Mouse (Mus musculus) kidney, embryonic 15.5 days (tissue): ENCODE data around the gene Zfp108. TPM values are rescaled to one million over a fixed set of nuclear protein-coding genes. Genes with fewer than 3 reads are reported as not detected.

Experiments used
- ATAC-seq: fragments of 200-750 bp; cut with Nextera tagmentation; replicated peaks from 2 replicates; pipeline ENCODE4 v1.8.0; 2017; ENCODE audit warnings: moderate TSS enrichment; ENCODE audit not compliant: low FRiP score
- H3K27ac ChIP-seq: fragments of 300-500 bp; sonication (generic); 2 replicates; pipeline ENCODE4 v1.5.1; 2015; ENCODE audit warnings: mild to moderate bottlenecking, inconsistent platforms
- H3K27me3 ChIP-seq: fragments of 300-500 bp; sonication (generic); 2 replicates; pipeline ENCODE4 v1.6.1; 2015; ENCODE audit warnings: inconsistent platforms
- H3K36me3 ChIP-seq: fragments of 300-500 bp; sonication (generic); 2 replicates; pipeline ENCODE4 v1.6.1; 2015; ENCODE audit warnings: inconsistent platforms
- H3K4me1 ChIP-seq: fragments of 300-500 bp; sonication (generic); 2 replicates; pipeline ENCODE4 v1.6.1; 2015; ENCODE audit warnings: inconsistent platforms
- H3K4me2 ChIP-seq: fragments of 300-500 bp; sonication (generic); 2 replicates; pipeline ENCODE4 v1.6.1; 2015; ENCODE audit warnings: moderate library complexity, mild to moderate bottlenecking, inconsistent platforms
- H3K4me3 ChIP-seq: fragments of 300-500 bp; sonication (generic); replicated peaks from 2 replicates; pipeline ENCODE4 v1.5.1; 2015; ENCODE audit warnings: mild to moderate bottlenecking, inconsistent platforms
- H3K9ac ChIP-seq: fragments of 300-500 bp; sonication (generic); 2 replicates; pipeline ENCODE4 v1.6.1; 2015; ENCODE audit warnings: mild to moderate bottlenecking, inconsistent platforms
- H3K9me3 ChIP-seq: fragments of 300-500 bp; sonication (generic); replicated peaks from 2 replicates; pipeline ENCODE4 v1.6.1; 2016; ENCODE audit warnings: inconsistent platforms
- WGBS: fragments of 180-500 bp; shearing (Covaris S2); methylation state at CpG from one replicate; pipeline ENCODE4 v1.1.7; 2015; ENCODE audit warnings: mixed read lengths; 5-methylcytosine and 5-hydroxymethylcytosine counted together
- polyA plus RNA-seq: library from polyadenylated mRNA; unstranded; fragments of >200 nt; fragmentation: Nextera tagmentation; extraction: Ambion mirVana; gene quantifications from 2 replicates; pipeline ENCODE4 v1.2.1, GENCODE M21; 2015

The Zfp108 gene
- polyA plus RNA-seq, 1 experiment from 2014 or later = 4.2 TPM

GRCm38 (mm10) chr7:24299823-24300481 is 45.4 kb downstream of the Zfp108 start:
- Histone ChIP-seq H3K9me3 (no peaks in the 10 kb centered on the region), H3K27me3 (no peaks in the 10 kb centered on the region), H3K4me1 (peaks cover 24% of the 10 kb centered on the region), H3K36me3 (peaks cover 54% of the 10 kb centered on the region), H3K4me2 (peak overlapping the region; percentile 89), H3K27ac (peak overlapping the region; percentile 97), H3K4me3 (peak overlapping the region; percentile 79), H3K9ac (peak overlapping the region; percentile 52)
- WGBS = under 1% methylated on average over 18 of the region's 18 CpGs
- ATAC-seq = peak; percentile 12; the same call in 1 of the 2 replicates

GRCm38 (mm10) chr7:24300771-24301282 is 46.2 kb downstream of the Zfp108 start, which contains the start of gene Zfp61:
Zfp61 (minus strand) TSS chr7:24301232.
- 2% methylated on average over 13 of the region's 13 CpGs for WGBS

More at GRCm38 (mm10) chr7:24300771-24301282, 46.2 kb downstream of the Zfp108 start, which contains the start of gene Zfp61:
- Histone ChIP-seq H3K4me3 (peak within 1 kb of the TSS; percentile 79), H3K9ac (peak within 1 kb of the TSS; percentile 52), H3K4me2 (peak within 1 kb of the TSS; percentile 89), H3K4me1 (peaks cover 24% of the 10 kb centered on the region), H3K27ac (peak within 1 kb of the TSS; percentile 97), H3K36me3 (peaks cover 47% of the 10 kb centered on the region), H3K9me3 (no peaks in the 10 kb centered on the region), H3K27me3 (no peaks in the 10 kb centered on the region)
- peak; percentile 79 for ATAC-seq

Other genes starting within 250 kb of the Zfp108 start
- gene Vmn1r183, start 201.5 kb upstream of the Zfp108 start, polyA plus RNA-seq = not detected in 2 replicates
- 21.1 and 23.3 TPM in 2 replicates for gene Zfp180, start 172.9 kb upstream of the Zfp108 start, polyA plus RNA-seq
- 6.3 and 6.9 TPM in 2 replicates for gene Zfp112, start 142.5 kb upstream of the Zfp108 start, polyA plus RNA-seq
- 17.9 and 18.3 TPM in 2 replicates for gene Zfp235, start 120.6 kb upstream of the Zfp108 start, polyA plus RNA-seq
- gene Zfp114, start 79.7 kb upstream of the Zfp108 start, polyA plus RNA-seq = 5.7 and 6.8 TPM in 2 replicates
- gene Zfp111, start 43.4 kb upstream of the Zfp108 start, polyA plus RNA-seq = 11.0 and 11.1 TPM in 2 replicates
- 5.6 and 6.1 TPM in 2 replicates for gene Zfp109, start 17.2 kb upstream of the Zfp108 start, polyA plus RNA-seq
- 10.7 and 11.5 TPM in 2 replicates for gene Zfp93, start 15.6 kb downstream of the Zfp108 start, polyA plus RNA-seq
- gene Zfp61, start 46.4 kb downstream of the Zfp108 start, polyA plus RNA-seq = 40.0 and 43.9 TPM in 2 replicates
- gene Zfp94, start 61.9 kb downstream of the Zfp108 start, polyA plus RNA-seq = 11.3 and 12.1 TPM in 2 replicates
- gene Tescl, start 79.1 kb downstream of the Zfp108 start, polyA plus RNA-seq = 0.43 TPM in 1 of 2 replicates, not detected in the other
- 0.28 TPM in 1 of 2 replicates, not detected in the other for gene Lypd5, start 94.4 kb downstream of the Zfp108 start, polyA plus RNA-seq
- 4.9 and 5.5 TPM in 2 replicates for gene Kcnn4, start 115.5 kb downstream of the Zfp108 start, polyA plus RNA-seq
- 28.0 and 32.8 TPM in 2 replicates for gene Smg9, start 144.8 kb downstream of the Zfp108 start, polyA plus RNA-seq
- not detected in 2 replicates for gene Irgc1, start 197.5 kb downstream of the Zfp108 start, polyA plus RNA-seq
- gene Plaur, start 207.7 kb downstream of the Zfp108 start, polyA plus RNA-seq = 14.4 and 15.3 TPM in 2 replicates
- 6.8 and 7.3 TPM in 2 replicates for gene Cadm4, start 227.2 kb downstream of the Zfp108 start, polyA plus RNA-seq